Mouse (Mus musculus) heart, postnatal 25 days (tissue): ENCODE measurements at regions not wholly inside any gene's neighbourhood (a gene's known extent, or its start where the extent isn't known, plus 50 kb on each side); places are given as distances from the start of the nearest gene placed in this dataset.

Source experiments
- DNase-seq: peaks from one replicate; pipeline ENCODE4 v3.0.0; 2022; ENCODE audit warnings: low spot score
- intact Hi-C: fragments of 180-260 bp; cut with DNase I; formaldehyde crosslinking; loops from one replicate; pipeline ENCODE4 v1.15.1; 2025

GRCm38 (mm10) chr12:106378303-106379075, 368.5 kb downstream of the Vrk1 start:
- no peak for DNase-seq
- intact Hi-C loops = no loop called here

- intact Hi-C loops = no loop called here
- no peak for DNase-seq
Observed at GRCm38 (mm10) chr12:106379151-106379594, 369.1 kb downstream of the Vrk1 start.

- intact Hi-C loops = no loop called here
- no peak for DNase-seq
Observed at GRCm38 (mm10) chr12:106379779-106380178, 369.8 kb downstream of the Vrk1 start.

GRCm38 (mm10) chr12:106381821-106382220, 371.8 kb downstream of the Vrk1 start:
- intact Hi-C loops = no loop called here
- DNase-seq = no peak

- intact Hi-C loops = no loop called here
- no peak for DNase-seq
Observed at GRCm38 (mm10) chr12:106389214-106389613, 379.2 kb downstream of the Vrk1 start.

GRCm38 (mm10) chr12:106392316-106392715, 382.3 kb downstream of the Vrk1 start:
- DNase-seq = no peak
- intact Hi-C loops = no loop called here

- DNase-seq = no peak
- intact Hi-C loops = no loop called here
Observed at GRCm38 (mm10) chr12:106399085-106399484, 389.1 kb downstream of the Vrk1 start.

- DNase-seq = no peak
- intact Hi-C loops = no loop called here
Observed at GRCm38 (mm10) chr12:106411075-106411474, 401.0 kb downstream of the Vrk1 start.

- intact Hi-C loops = no loop called here
- DNase-seq = no peak
Observed at GRCm38 (mm10) chr12:106426631-106427030, 416.6 kb downstream of the Vrk1 start.

- intact Hi-C loops = no loop called here
- no peak for DNase-seq
Observed at GRCm38 (mm10) chr12:106429991-106430390, 420.0 kb downstream of the Vrk1 start.

GRCm38 (mm10) chr12:106445151-106445550, 435.1 kb downstream of the Vrk1 start:
- DNase-seq = no peak
- intact Hi-C loops = no loop called here

- intact Hi-C loops = no loop called here
- DNase-seq = no peak
Observed at GRCm38 (mm10) chr12:106445976-106446375, 435.9 kb downstream of the Vrk1 start.

- intact Hi-C loops = no loop called here
Observed at GRCm38 (mm10) chr12:106446876-106447532, 437.0 kb downstream of the Vrk1 start.

GRCm38 (mm10) chr12:106448551-106448950, 438.5 kb downstream of the Vrk1 start:
- intact Hi-C loops = no loop called here

More at GRCm38 (mm10) chr12:106446876-106447532, 437.0 kb downstream of the Vrk1 start:
- DNase-seq = no peak

GRCm38 (mm10) chr12:106453491-106453890, 443.5 kb downstream of the Vrk1 start:
- no peak for DNase-seq
- intact Hi-C loops = no loop called here

More at GRCm38 (mm10) chr12:106448551-106448950, 438.5 kb downstream of the Vrk1 start:
- DNase-seq = no peak

- intact Hi-C loops = no loop called here
- no peak for DNase-seq
Observed at GRCm38 (mm10) chr12:106458215-106458614, 448.2 kb downstream of the Vrk1 start.

- intact Hi-C loops = no loop called here
- no peak for DNase-seq
Observed at GRCm38 (mm10) chr12:106460650-106461049, 450.6 kb downstream of the Vrk1 start.

- intact Hi-C loops = no loop called here
- no peak for DNase-seq
Observed at GRCm38 (mm10) chr12:106462281-106462680, 452.3 kb downstream of the Vrk1 start.

GRCm38 (mm10) chr12:106464701-106465100, 454.7 kb downstream of the Vrk1 start:
- intact Hi-C loops = no loop called here
- no peak for DNase-seq

- DNase-seq = no peak
- intact Hi-C loops = no loop called here
Observed at GRCm38 (mm10) chr12:106468173-106468860, 458.3 kb downstream of the Vrk1 start.
